Mouse (Mus musculus): ENCODE data around the gene Fbln5. TPM values are rescaled to one million over a fixed set of nuclear protein-coding genes. Genes with fewer than 3 reads are reported as not detected.

Gene Fbln5
- polyA plus RNA-seq, 1 experiment from 2014 or later = 152 TPM

GRCm38 (mm10) chr12:101772962-101773361 is 45.9 kb downstream of the Fbln5 start:
- Histone ChIP-seq H3K27me3 (ENCODE audit: control insufficient read depth, insufficient read depth, low read length) (no peaks in the 10 kb centered on the region), H3K27ac (replicated peaks in 1 of 2; ENCODE audit: control insufficient read depth in 1 of 2, insufficient read depth in 1 of 2, low read depth in 2 of 2, low read length in 2 of 2) (no peak overlapping the region), H3K36me3 (ENCODE audit: control insufficient read depth, insufficient read depth, low read length) (no peaks in the 10 kb centered on the region), H3K9me3 (ENCODE audit: control insufficient read depth, low read length) (no peaks in the 10 kb centered on the region), H3K9ac (ENCODE audit: low read length) (no peak overlapping the region), H3K4me2 (ENCODE audit: low read length) (no peak overlapping the region), H3K4me1 (ENCODE audit: control insufficient read depth in 2 of 2, insufficient read depth in 2 of 2, low read length in 2 of 2) (peaks cover 6 to 11% of the 10 kb centered on the region in 2 experiments; a peak in 2 of 4 replicates), H3K4me3 (ENCODE audit: control insufficient read depth in 1 of 2, insufficient read depth in 1 of 2, low read depth in 1 of 2, low read length in 2 of 2) (no peak overlapping the region)
- 45% methylated on average over 3 of the region's 3 CpGs for WGBS
- ATAC-seq (ENCODE audit: insufficient number of reproducible peaks, insufficient read depth, low FRiP score, low read depth) = no peak

- Histone ChIP-seq H3K4me2 (ENCODE audit: low read length) (no peak overlapping the region), H3K4me1 (ENCODE audit: control insufficient read depth in 2 of 2, insufficient read depth in 2 of 2, low read length in 2 of 2) (peaks cover 6 to 9% of the 10 kb centered on the region in 2 experiments; a peak in 3 of 4 replicates), H3K4me3 (ENCODE audit: control insufficient read depth in 1 of 2, insufficient read depth in 1 of 2, low read depth in 1 of 2, low read length in 2 of 2) (no peak overlapping the region), H3K9me3 (ENCODE audit: control insufficient read depth, low read length) (no peaks in the 10 kb centered on the region), H3K9ac (ENCODE audit: low read length) (no peak overlapping the region), H3K27ac (replicated peaks in 1 of 2; ENCODE audit: control insufficient read depth in 1 of 2, insufficient read depth in 1 of 2, low read depth in 2 of 2, low read length in 2 of 2) (no peak overlapping the region), H3K27me3 (ENCODE audit: control insufficient read depth, insufficient read depth, low read length) (no peaks in the 10 kb centered on the region), H3K36me3 (ENCODE audit: control insufficient read depth, insufficient read depth, low read length) (no peaks in the 10 kb centered on the region)
- 34% methylated on average over 5 of the region's 5 CpGs for WGBS
- no peak for ATAC-seq (ENCODE audit: insufficient number of reproducible peaks, insufficient read depth, low FRiP score, low read depth)
Measured at GRCm38 (mm10) chr12:101770283-101771015, 48.4 kb downstream of the Fbln5 start.

- Histone ChIP-seq H3K9me3 (ENCODE audit: control insufficient read depth, low read length) (no peaks in the 10 kb centered on the region), H3K27ac (replicated peaks in 1 of 2; ENCODE audit: control insufficient read depth in 1 of 2, insufficient read depth in 1 of 2, low read depth in 2 of 2, low read length in 2 of 2) (peak overlapping the region; percentile 60 to 75), H3K36me3 (ENCODE audit: control insufficient read depth, insufficient read depth, low read length) (no peaks in the 10 kb centered on the region), H3K4me1 (ENCODE audit: control insufficient read depth in 2 of 2, insufficient read depth in 2 of 2, low read length in 2 of 2) (peaks cover 6 to 9% of the 10 kb centered on the region in 2 experiments; a peak in 3 of 4 replicates), H3K4me3 (ENCODE audit: control insufficient read depth in 1 of 2, insufficient read depth in 1 of 2, low read depth in 1 of 2, low read length in 2 of 2) (no peak overlapping the region), H3K4me2 (ENCODE audit: low read length) (no peak overlapping the region), H3K27me3 (ENCODE audit: control insufficient read depth, insufficient read depth, low read length) (no peaks in the 10 kb centered on the region), H3K9ac (ENCODE audit: low read length) (no peak overlapping the region)
- 38% methylated on average over 9 of the region's 9 CpGs for WGBS
- ATAC-seq (ENCODE audit: insufficient number of reproducible peaks, insufficient read depth, low FRiP score, low read depth) = peak; percentile 47; the same call in 1 of the 2 replicates
Measured at GRCm38 (mm10) chr12:101767306-101768053, 51.4 kb downstream of the Fbln5 start.

GRCm38 (mm10) chr12:101766228-101766852 is 52.5 kb downstream of the Fbln5 start:
- no peaks in the 10 kb centered on the region for H3K36me3 ChIP-seq (ENCODE audit: control insufficient read depth, insufficient read depth, low read length)
- no peak overlapping the region for H3K9ac ChIP-seq (ENCODE audit: low read length)
- H3K4me2 ChIP-seq (ENCODE audit: low read length) = no peak overlapping the region
- no peaks in the 10 kb centered on the region for H3K27me3 ChIP-seq (ENCODE audit: control insufficient read depth, insufficient read depth, low read length)
- peak overlapping the region; percentile 32 to 75; a peak in 3 of 4 replicates for H3K27ac ChIP-seq (replicated peaks in 1 of 2; ENCODE audit: control insufficient read depth in 1 of 2, insufficient read depth in 1 of 2, low read depth in 2 of 2, low read length in 2 of 2)
- H3K4me3 ChIP-seq (ENCODE audit: control insufficient read depth in 1 of 2, insufficient read depth in 1 of 2, low read depth in 1 of 2, low read length in 2 of 2) = no peak overlapping the region
- WGBS = 62% methylated on average over 3 of the region's 3 CpGs
- H3K9me3 ChIP-seq (ENCODE audit: control insufficient read depth, low read length) = no peaks in the 10 kb centered on the region
- ATAC-seq (ENCODE audit: insufficient number of reproducible peaks, insufficient read depth, low FRiP score, low read depth) = peak; percentile 75
- H3K4me1 ChIP-seq (ENCODE audit: control insufficient read depth in 2 of 2, insufficient read depth in 2 of 2, low read length in 2 of 2) = peaks cover 6 to 9% of the 10 kb centered on the region in 2 experiments; a peak in 3 of 4 replicates

GRCm38 (mm10) chr12:101764870-101765269 is 54.0 kb downstream of the Fbln5 start:
- 76% methylated on average over 5 of the region's 5 CpGs for WGBS
- Histone ChIP-seq H3K9me3 (ENCODE audit: control insufficient read depth, low read length) (no peaks in the 10 kb centered on the region), H3K4me1 (ENCODE audit: control insufficient read depth in 2 of 2, insufficient read depth in 2 of 2, low read length in 2 of 2) (peaks cover 6 to 9% of the 10 kb centered on the region in 2 experiments; a peak in 3 of 4 replicates), H3K27me3 (ENCODE audit: control insufficient read depth, insufficient read depth, low read length) (no peaks in the 10 kb centered on the region), H3K36me3 (ENCODE audit: control insufficient read depth, insufficient read depth, low read length) (no peaks in the 10 kb centered on the region), H3K27ac (replicated peaks in 1 of 2; ENCODE audit: control insufficient read depth in 1 of 2, insufficient read depth in 1 of 2, low read depth in 2 of 2, low read length in 2 of 2) (no peak overlapping the region), H3K4me3 (ENCODE audit: control insufficient read depth in 1 of 2, insufficient read depth in 1 of 2, low read depth in 1 of 2, low read length in 2 of 2) (no peak overlapping the region), H3K4me2 (ENCODE audit: low read length) (no peak overlapping the region), H3K9ac (ENCODE audit: low read length) (no peak overlapping the region)
- no peak for ATAC-seq (ENCODE audit: insufficient number of reproducible peaks, insufficient read depth, low FRiP score, low read depth)

- H3K36me3 ChIP-seq (ENCODE audit: control insufficient read depth, insufficient read depth, low read length) = no peaks in the 10 kb centered on the region
Measured at GRCm38 (mm10) chr12:101763065-101763464, 55.8 kb downstream of the Fbln5 start.

GRCm38 (mm10) chr12:101762054-101762453 is 56.8 kb downstream of the Fbln5 start:
- peaks cover 1 to 4% of the 10 kb centered on the region in 2 experiments; a peak in 3 of 4 replicates for H3K4me1 ChIP-seq (ENCODE audit: control insufficient read depth in 2 of 2, insufficient read depth in 2 of 2, low read length in 2 of 2)
- WGBS = 85% methylated on average over 5 of the region's 5 CpGs
- no peak overlapping the region for H3K9ac ChIP-seq (ENCODE audit: low read length)
- no peak overlapping the region for H3K27ac ChIP-seq (replicated peaks in 1 of 2; ENCODE audit: control insufficient read depth in 1 of 2, insufficient read depth in 1 of 2, low read depth in 2 of 2, low read length in 2 of 2)
- H3K27me3 ChIP-seq (ENCODE audit: control insufficient read depth, insufficient read depth, low read length) = no peaks in the 10 kb centered on the region
- no peak for ATAC-seq (ENCODE audit: insufficient number of reproducible peaks, insufficient read depth, low FRiP score, low read depth)
- H3K36me3 ChIP-seq (ENCODE audit: control insufficient read depth, insufficient read depth, low read length) = no peaks in the 10 kb centered on the region
- no peak overlapping the region for H3K4me2 ChIP-seq (ENCODE audit: low read length)
- H3K9me3 ChIP-seq (ENCODE audit: control insufficient read depth, low read length) = no peaks in the 10 kb centered on the region
- H3K4me3 ChIP-seq (ENCODE audit: control insufficient read depth in 1 of 2, insufficient read depth in 1 of 2, low read depth in 1 of 2, low read length in 2 of 2) = no peak overlapping the region

More at GRCm38 (mm10) chr12:101763065-101763464, 55.8 kb downstream of the Fbln5 start:
- Histone ChIP-seq H3K27me3 (ENCODE audit: control insufficient read depth, insufficient read depth, low read length) (no peaks in the 10 kb centered on the region), H3K27ac (replicated peaks in 1 of 2; ENCODE audit: control insufficient read depth in 1 of 2, insufficient read depth in 1 of 2, low read depth in 2 of 2, low read length in 2 of 2) (no peak overlapping the region), H3K9me3 (ENCODE audit: control insufficient read depth, low read length) (no peaks in the 10 kb centered on the region), H3K9ac (ENCODE audit: low read length) (no peak overlapping the region), H3K4me2 (ENCODE audit: low read length) (no peak overlapping the region), H3K4me1 (ENCODE audit: control insufficient read depth in 2 of 2, insufficient read depth in 2 of 2, low read length in 2 of 2) (peaks cover 5 to 6% of the 10 kb centered on the region in 2 experiments; a peak in 3 of 4 replicates), H3K4me3 (ENCODE audit: control insufficient read depth in 1 of 2, insufficient read depth in 1 of 2, low read depth in 1 of 2, low read length in 2 of 2) (no peak overlapping the region)
- no peak for ATAC-seq (ENCODE audit: insufficient number of reproducible peaks, insufficient read depth, low FRiP score, low read depth)
- 54% methylated on average over 3 of the region's 3 CpGs for WGBS

Data from heart, embryonic 14.5 days (tissue).